Mouse (Mus musculus) macrophage (primary cell): ENCODE measurements around the gene Dcxr. TPM values are rescaled to one million over a fixed set of nuclear protein-coding genes. Genes with fewer than 3 reads are reported as not detected.
"Not testable (repeated sequence)": the region's sequence is repeated elsewhere in the genome, so short reads cannot be mapped to it uniquely, and the experiment has no call there.

Experiments used
- H3K27ac ChIP-seq: fragments of 350-480 bp; formaldehyde crosslinking; 2 replicates; pipeline ENCODE4 v1.9.0; 2021
- H3K36me3 ChIP-seq: fragments of 350-480 bp; formaldehyde crosslinking; 2 replicates; pipeline ENCODE4 v1.9.0; 2021; ENCODE audit errors: inconsistent target
- H3K4me3 ChIP-seq: fragments of 350-480 bp; formaldehyde crosslinking; 2 replicates; pipeline ENCODE4 v1.9.0; 2021; ENCODE audit errors: inconsistent target
- H3K79me2 ChIP-seq: fragments of 350-480 bp; formaldehyde crosslinking; 2 replicates; pipeline ENCODE4 v1.9.0; 2021; ENCODE audit errors: inconsistent target
- WGBS: methylation state at CpG from one replicate; pipeline ENCODE4 v1.1.7; 2026; ENCODE audit warnings: inconsistent platforms; ENCODE audit not compliant: missing documents; 5-methylcytosine and 5-hydroxymethylcytosine counted together
- polyA plus RNA-seq: library from polyadenylated mRNA; stranded (reverse); fragments of 250-400 nt; gene quantifications from 3 replicates; pipeline ENCODE4 v1.2.4, GENCODE M21; 2018; ENCODE audit warnings: inconsistent platforms

Gene Dcxr
- polyA plus RNA-seq, 1 experiment from 2014 or later = 50.0 TPM

DNA sequence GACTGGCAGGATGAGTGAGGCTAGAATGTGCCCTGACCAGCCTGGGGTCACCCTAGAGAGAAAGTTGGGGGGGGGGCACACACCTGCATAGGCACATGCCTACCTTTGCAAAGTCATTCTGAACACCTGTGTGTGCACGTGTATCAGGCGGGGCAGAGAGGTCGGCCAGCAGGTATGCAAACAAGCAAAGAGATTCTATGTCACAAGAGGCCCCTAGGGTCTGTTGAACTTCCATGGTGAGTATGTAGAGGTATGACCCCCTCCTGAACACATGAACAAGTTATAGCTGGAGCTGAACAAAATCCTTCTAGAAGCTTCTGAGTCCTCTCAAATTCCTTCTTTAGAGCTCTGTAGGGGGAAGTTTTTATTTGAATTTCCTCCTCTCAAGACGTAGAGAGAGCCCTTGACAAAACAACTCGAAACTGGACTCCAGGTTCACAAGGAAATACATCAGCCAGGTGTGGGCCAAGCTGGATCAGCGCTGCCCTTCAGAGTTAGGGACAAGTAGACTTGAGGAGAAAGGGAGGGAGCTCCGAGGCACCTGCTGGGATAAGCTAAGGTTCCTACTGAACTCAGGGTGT, 17.1 kb upstream of the Dcxr start:
- 91% methylated on average over 7 of the region's 7 CpGs for WGBS
- Histone ChIP-seq H3K36me3 (no peaks in the 10 kb centered on the region), H3K27ac (no peak overlapping the region), H3K79me2 (no peaks in the 10 kb centered on the region), H3K4me3 (no peak overlapping the region)

GRCm38 (mm10) chr11:120740981-120741380, 13.9 kb upstream of the Dcxr start:
- no peaks in the 10 kb centered on the region for H3K36me3 ChIP-seq
- H3K27ac ChIP-seq = no peak overlapping the region
- no peaks in the 10 kb centered on the region for H3K79me2 ChIP-seq
- 92% methylated on average over 5 of the region's 5 CpGs for WGBS
- no peak overlapping the region for H3K4me3 ChIP-seq

- 93% methylated on average over 5 of the region's 6 CpGs for WGBS
- Histone ChIP-seq H3K4me3 (no peak overlapping the region), H3K79me2 (no peaks in the 10 kb centered on the region), H3K27ac (no peak overlapping the region), H3K36me3 (no peaks in the 10 kb centered on the region)
Observed at GRCm38 (mm10) chr11:120736424-120736823, 9.3 kb upstream of the Dcxr start.

DNA sequence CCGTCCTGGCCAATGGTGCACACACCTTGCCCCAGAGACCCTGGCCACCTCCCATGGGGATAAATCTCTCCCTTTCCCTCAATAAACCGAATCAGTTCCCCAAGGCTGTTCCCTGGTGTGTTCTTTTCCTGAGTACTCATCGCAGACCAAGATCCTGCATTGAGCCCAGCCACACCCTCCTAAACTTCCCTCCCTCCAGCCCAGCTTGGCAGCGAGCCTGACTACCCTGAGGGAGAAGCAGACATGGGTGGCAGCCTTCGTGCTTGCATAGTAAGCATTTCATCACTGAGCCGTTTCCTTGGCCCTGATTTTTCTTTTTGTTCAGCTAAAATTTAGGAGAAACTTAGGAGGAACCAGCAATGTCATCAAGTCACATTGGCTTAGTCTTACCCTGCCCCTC, 6.4 kb upstream of the Dcxr start:
- Histone ChIP-seq H3K79me2 (no peaks in the 10 kb centered on the region), H3K4me3 (no peak overlapping the region), H3K36me3 (no peaks in the 10 kb centered on the region), H3K27ac (peak overlapping the region; percentile 77)
- WGBS = 17% methylated on average over 6 of the region's 6 CpGs

- Histone ChIP-seq H3K4me3 (peak within 1 kb of the TSS; percentile 20), H3K79me2 (no peaks in the 10 kb centered on the region), H3K36me3 (no peaks in the 10 kb centered on the region), H3K27ac (peak within 1 kb of the TSS; percentile 77)
- 90% methylated on average over 12 of the region's 12 CpGs for WGBS
Observed at GRCm38 (mm10) chr11:120731858-120732680, 5.0 kb upstream of the Dcxr start, which contains the start of gene Cbr2. Gene Cbr2, minus strand, starts transcription at chr11:120732114.

GRCm38 (mm10) chr11:120731395-120731794, 4.3 kb upstream of the Dcxr start:
- Histone ChIP-seq H3K4me3 (peak overlapping the region; percentile 20), H3K79me2 (no peaks in the 10 kb centered on the region), H3K36me3 (no peaks in the 10 kb centered on the region), H3K27ac (peak overlapping the region; percentile 77)
- 89% methylated on average over 1 of the region's 1 CpGs for WGBS

DNA sequence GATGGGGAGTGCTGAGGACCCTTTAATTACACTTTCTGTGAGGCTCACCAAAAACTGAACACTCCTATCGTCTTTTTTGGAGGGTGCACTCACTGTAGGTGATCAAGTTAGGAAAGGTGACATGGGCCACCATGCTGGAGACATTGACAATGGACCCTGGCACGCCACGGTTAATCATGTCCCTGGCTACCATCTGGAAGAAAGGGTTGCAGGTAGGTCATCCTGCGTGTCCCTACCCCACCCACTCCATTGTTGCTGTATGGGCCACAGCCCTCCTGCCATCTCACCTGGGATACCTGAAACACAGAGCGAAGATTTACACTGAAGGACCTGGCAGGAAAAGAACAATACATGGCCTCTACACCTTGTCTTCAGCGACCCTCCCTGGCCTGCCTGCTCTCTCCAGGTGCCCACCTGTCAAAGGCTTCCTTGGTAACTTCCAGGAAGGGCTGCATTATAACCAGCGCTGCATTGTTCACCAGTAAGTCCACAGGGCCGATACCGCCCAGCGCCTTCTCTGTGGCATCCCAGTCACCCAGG, 3.3 kb upstream of the Dcxr start:
- Histone ChIP-seq H3K27ac (no peak overlapping the region), H3K36me3 (peaks cover 6% of the 10 kb centered on the region), H3K4me3 (peak overlapping the region; percentile 20; the same call in 1 of the 2 replicates), H3K79me2 (no peaks in the 10 kb centered on the region)
- 91% methylated on average over 10 of the region's 10 CpGs for WGBS

DNA sequence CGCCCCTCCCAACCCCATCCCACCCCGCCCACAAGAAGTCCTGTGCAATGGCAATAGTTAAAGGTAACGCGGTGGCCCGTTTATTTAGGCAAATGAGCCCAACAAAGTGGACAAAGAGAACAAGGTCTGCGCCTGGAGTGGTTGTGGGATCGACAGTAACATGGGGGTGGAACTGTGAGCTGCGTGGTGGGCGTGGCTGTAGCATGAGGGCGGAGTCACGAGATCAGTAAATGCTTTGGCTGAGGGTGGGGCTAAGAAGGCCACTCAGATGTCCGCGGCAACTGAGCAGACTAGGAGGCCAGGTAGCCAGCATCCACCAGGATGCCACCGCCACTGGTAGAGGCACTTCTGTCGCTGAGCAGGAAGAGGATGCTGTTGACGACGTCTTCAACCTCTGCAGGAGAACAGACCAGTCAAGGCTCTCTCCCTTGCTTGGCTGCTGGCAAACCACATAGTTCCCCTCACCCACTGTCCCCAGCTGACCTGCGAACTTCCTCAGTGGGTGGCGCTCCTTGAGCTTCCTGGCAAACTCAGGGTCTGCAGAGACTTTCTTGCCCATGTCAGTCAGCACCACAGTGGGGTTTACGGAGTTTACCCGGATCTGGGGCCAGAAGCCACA, 2.5 kb upstream of the Dcxr start:
- H3K36me3 ChIP-seq, H3K27ac ChIP-seq, H3K4me3 ChIP-seq, H3K79me2 ChIP-seq: not testable (repeated sequence)
- WGBS = 8% methylated on average over 17 of the region's 21 CpGs

- Histone ChIP-seq H3K79me2 (no peaks in the 10 kb centered on the region), H3K27ac (no peak overlapping the region), H3K36me3 (peaks cover 9% of the 10 kb centered on the region), H3K4me3 (no peak overlapping the region)
- WGBS = 87% methylated on average over 11 of the region's 11 CpGs
Observed at GRCm38 (mm10) chr11:120728530-120729240, 1.6 kb upstream of the Dcxr start.

GRCm38 (mm10) chr11:120727564-120727963, 483 bp upstream of the Dcxr start:
- 70% methylated on average over 9 of the region's 12 CpGs for WGBS

GRCm38 (mm10) chr11:120726243-120727168, 575 bp downstream of the Dcxr start:
- H3K36me3 ChIP-seq = peaks cover 9% of the 10 kb centered on the region
- H3K4me3 ChIP-seq = peak overlapping the region; percentile 50
- peak overlapping the region; percentile 31; the same call in 1 of the 2 replicates for H3K27ac ChIP-seq
- 28% methylated on average over 34 of the region's 36 CpGs for WGBS
- H3K79me2 ChIP-seq = no peaks in the 10 kb centered on the region

More at GRCm38 (mm10) chr11:120727564-120727963, 483 bp upstream of the Dcxr start:
- Histone ChIP-seq H3K36me3 (peaks cover 9% of the 10 kb centered on the region), H3K4me3 (no peak overlapping the region), H3K79me2 (no peaks in the 10 kb centered on the region), H3K27ac (no peak overlapping the region)

DNA sequence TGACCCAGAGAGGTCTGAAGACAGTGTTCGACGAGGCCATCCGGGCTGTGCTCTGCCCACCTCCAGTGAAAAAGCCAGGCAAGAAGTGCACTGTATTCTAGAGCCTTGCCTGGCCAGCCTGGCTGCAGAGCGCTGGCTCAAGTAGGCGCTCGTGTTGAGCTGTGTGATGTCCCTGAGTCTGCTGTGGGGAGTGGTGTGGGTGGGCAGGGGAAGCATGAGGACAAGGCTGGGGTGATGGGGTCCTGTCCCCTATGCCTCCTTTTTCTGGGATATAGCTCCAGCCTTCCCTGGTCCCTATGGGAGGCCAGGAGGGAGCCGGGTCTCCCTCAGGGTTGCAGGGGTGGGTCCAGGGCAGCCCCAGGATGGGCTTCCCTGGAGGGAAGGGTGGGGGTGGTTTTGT, 3.6 kb downstream of the Dcxr start:
- H3K79me2 ChIP-seq = no peaks in the 10 kb centered on the region
- 96% methylated on average over 7 of the region's 7 CpGs for WGBS
- H3K4me3 ChIP-seq = no peak overlapping the region
- peaks cover 17% of the 10 kb centered on the region for H3K36me3 ChIP-seq
- H3K27ac ChIP-seq = no peak overlapping the region

DNA sequence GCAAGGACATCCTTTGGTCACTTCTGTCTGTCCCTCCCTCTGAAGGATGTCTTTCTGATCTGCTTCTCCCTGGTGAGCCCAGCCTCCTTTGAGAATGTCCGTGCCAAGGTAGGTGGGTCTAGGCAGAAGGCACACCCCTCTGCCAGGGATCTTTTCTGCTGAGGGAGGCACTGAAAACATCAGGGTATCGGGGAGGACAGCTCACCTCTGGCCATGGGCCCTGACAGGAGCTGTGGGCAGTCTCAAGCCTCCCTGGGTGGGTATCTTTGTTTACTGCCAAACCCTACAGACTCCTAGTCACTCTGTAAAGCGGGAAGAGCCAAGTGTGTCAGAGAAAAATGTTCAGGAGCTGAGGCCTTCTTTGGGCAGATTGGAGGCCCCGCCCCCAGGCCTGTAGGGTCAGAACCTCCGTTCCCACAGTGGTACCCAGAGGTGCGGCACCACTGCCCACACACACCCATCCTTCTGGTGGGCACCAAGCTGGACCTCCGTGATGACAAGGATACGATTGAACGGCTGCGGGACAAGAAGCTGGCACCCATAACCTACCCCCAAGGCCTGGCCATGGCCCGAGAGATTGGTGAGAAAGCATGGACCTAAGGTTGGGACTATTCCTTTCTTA, 4.2 kb downstream of the Dcxr start:
- H3K36me3 ChIP-seq = peaks cover 23% of the 10 kb centered on the region
- no peak overlapping the region for H3K4me3 ChIP-seq
- 95% methylated on average over 10 of the region's 11 CpGs for WGBS
- H3K27ac ChIP-seq = no peak overlapping the region
- H3K79me2 ChIP-seq = no peaks in the 10 kb centered on the region
